Mouse (Mus musculus): ENCODE measurements around the gene Ttc26.

DNA sequence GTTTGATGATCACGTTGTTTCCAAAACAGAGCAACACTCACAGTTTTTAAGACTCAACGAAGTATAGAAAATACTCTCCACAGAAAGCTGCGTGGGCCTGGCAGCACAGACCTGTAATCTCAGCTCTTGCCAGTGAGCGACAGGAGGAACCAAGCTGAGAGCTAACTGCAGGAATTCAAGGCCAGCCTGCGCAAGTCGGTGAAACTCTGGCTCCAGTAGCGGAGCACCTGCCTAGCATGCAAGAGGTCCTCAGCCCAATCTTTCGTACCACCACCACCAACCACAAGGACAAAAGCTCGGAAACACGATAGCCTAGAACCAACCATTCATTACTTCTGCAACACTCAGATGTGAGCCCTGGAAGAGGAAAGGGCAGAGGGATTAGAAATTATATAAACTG, 28.8 kb upstream of the Ttc26 start:
- no peak for TF ChIP-seq CTCF (IDR thresholded peaks at IDR 0.05; ENCODE audit: low read depth, low read length)
- no peak for TF ChIP-seq POLR2A (IDR thresholded peaks at IDR 0.05; ENCODE audit: extremely low read depth, insufficient read depth, low read length)
